In genomic region chr2:112265448-112266241, GRCm38 (mm10) we compare ENCODE assay signal across 8 mouse cellular contexts. TPM values are rescaled to one million over a fixed set of nuclear protein-coding genes. Genes with fewer than 3 reads are reported as not detected.
DNase-seq lines count a peak whose midpoint lies in the region; ATAC-seq lines count a peak whose summit lies in the region.

TSS of gene Slc12a6 (plus strand) at chr2:112265825.

- DNase-seq in ZHBTc4 (ENCODE audit: low read depth, low spot score): peak; percentile 97
- peak; percentile 84 to 90 for DNase-seq in gastrocnemius, adult 8-10 months (ENCODE audit: low spot score in 2 of 2)
- peak; percentile 95 for DNase-seq in induced T-regulatory cell, adult 2 months (ENCODE audit: low read depth)
- DNase-seq in left cerebral cortex, adult 9 months (ENCODE audit: low spot score in 2 of 2): peak; percentile 78 to 89
- peak; percentile 91 for DNase-seq in right cerebral cortex, postnatal 14 days
- peak; percentile 86 to 93 for DNase-seq in urinary bladder, postnatal 36 days (ENCODE audit: low spot score in 2 of 2)

- ATAC-seq in common myeloid progenitor, adult 5-6 weeks (replicated peaks; ENCODE audit: low read depth, poor library complexity, severe bottlenecking): peak; percentile 61
- peak; percentile 52 for ATAC-seq in megakaryocyte progenitor cell, adult 5-6 weeks (replicated peaks; ENCODE audit: poor library complexity)

RNA-seq across cellular contexts. Expression of gene Slc12a6, which starts in this region (rescaled TPM):
- 68.2 and 85.0 TPM in 2 replicates for total RNA-seq in common myeloid progenitor, adult 5-6 weeks (2017)
- 10 to 100 TPM; 26.2 to 30.9 (median 27.1) TPM for total RNA-seq in gastrocnemius, adult 8-10 months (2022)
- total RNA-seq in megakaryocyte progenitor cell, adult 5-6 weeks (2015): 55.6 and 71.4 TPM in 2 replicates
- 50.6 and 58.6 TPM in 2 replicates for total RNA-seq in megakaryocyte progenitor cell, adult 5-6 weeks (2017)

Comparison
In these comparisons a context has a peak if more than half of its experiments do, and no peak if none do; other contexts are left out.
1. Peak in every context shown above with its lines: DNase-seq and ATAC-seq.